Mouse (Mus musculus) intestine, embryonic 15.5 days (tissue): ENCODE data around the gene Rab3il1. TPM values are rescaled to one million over a fixed set of nuclear protein-coding genes. Genes with fewer than 3 reads are reported as not detected.

Experiments used
- ATAC-seq: fragments of 200-750 bp; cut with Nextera tagmentation; 2 replicates; pipeline ENCODE4 v1.8.0; 2017; ENCODE audit warnings: moderate TSS enrichment, moderate library complexity
- H3K27ac ChIP-seq: fragments of 300-500 bp; sonication (generic); 2 replicates; pipeline ENCODE4 v1.5.1; 2015; ENCODE audit warnings: mild to moderate bottlenecking, inconsistent platforms
- H3K27me3 ChIP-seq: fragments of 300-500 bp; sonication (generic); replicated peaks from 2 replicates; pipeline ENCODE4 v1.6.1; 2015; ENCODE audit warnings: inconsistent platforms
- H3K36me3 ChIP-seq: fragments of 300-500 bp; sonication (generic); 2 replicates; pipeline ENCODE4 v1.6.1; 2015; ENCODE audit warnings: inconsistent platforms
- H3K4me1 ChIP-seq: fragments of 300-500 bp; sonication (generic); replicated peaks from 2 replicates; pipeline ENCODE4 v1.6.1; 2015; ENCODE audit warnings: inconsistent platforms
- H3K4me2 ChIP-seq: fragments of 300-500 bp; sonication (generic); replicated peaks from 2 replicates; pipeline ENCODE4 v1.6.1; 2015; ENCODE audit warnings: mild to moderate bottlenecking, inconsistent platforms
- H3K4me3 ChIP-seq: fragments of 300-500 bp; sonication (generic); replicated peaks from 2 replicates; pipeline ENCODE4 v1.5.1; 2015; ENCODE audit warnings: inconsistent platforms
- H3K9ac ChIP-seq: fragments of 300-500 bp; sonication (generic); 2 replicates; pipeline ENCODE4 v1.6.1; 2015; ENCODE audit warnings: inconsistent platforms
- H3K9me3 ChIP-seq: fragments of 300-500 bp; sonication (generic); 2 replicates; pipeline ENCODE4 v1.6.1; 2016; ENCODE audit warnings: inconsistent platforms
- WGBS: fragments of 180-500 bp; shearing (Covaris S2); methylation state at CpG from one replicate; pipeline ENCODE4 v1.1.7; 2015; 5-methylcytosine and 5-hydroxymethylcytosine counted together
- polyA plus RNA-seq: library from polyadenylated mRNA; unstranded; fragments of >200 nt; fragmentation: Nextera tagmentation; extraction: Ambion mirVana; gene quantifications from 2 replicates; pipeline ENCODE4 v1.2.1, GENCODE M21; 2015

Gene Rab3il1
- polyA plus RNA-seq, 1 experiment from 2014 or later: 34.7 TPM

GRCm38 (mm10) chr19:9998736-9999486 is 2.6 kb upstream of the Rab3il1 start:
- Histone ChIP-seq H3K9ac (no peak overlapping the region), H3K4me3 (no peak overlapping the region), H3K36me3 (no peaks in the 10 kb centered on the region), H3K27me3 (no peaks in the 10 kb centered on the region), H3K4me1 (no peaks in the 10 kb centered on the region), H3K9me3 (no peaks in the 10 kb centered on the region), H3K27ac (no peak overlapping the region), H3K4me2 (no peak overlapping the region)
- ATAC-seq: no peak
- WGBS: 62% methylated on average over 13 of the region's 13 CpGs

GRCm38 (mm10) chr19:10000330-10000729 is 1.1 kb upstream of the Rab3il1 start:
- Histone ChIP-seq H3K4me1 (no peaks in the 10 kb centered on the region), H3K4me3 (no peak overlapping the region), H3K4me2 (no peak overlapping the region), H3K9ac (no peak overlapping the region), H3K9me3 (no peaks in the 10 kb centered on the region), H3K27ac (no peak overlapping the region), H3K36me3 (no peaks in the 10 kb centered on the region), H3K27me3 (no peaks in the 10 kb centered on the region)
- WGBS: 19% methylated on average over 3 of the region's 3 CpGs
- peak; percentile 68 for ATAC-seq

GRCm38 (mm10) chr19:10003696-10004095 is 2.2 kb downstream of the Rab3il1 start:
- Histone ChIP-seq H3K4me1 (no peaks in the 10 kb centered on the region), H3K36me3 (no peaks in the 10 kb centered on the region), H3K4me2 (no peak overlapping the region), H3K27ac (no peak overlapping the region), H3K9me3 (no peaks in the 10 kb centered on the region), H3K27me3 (no peaks in the 10 kb centered on the region), H3K4me3 (no peak overlapping the region), H3K9ac (no peak overlapping the region)
- WGBS: 100% methylated on average over 1 of the region's 1 CpGs
- no peak for ATAC-seq

- WGBS: 88% methylated on average over 1 of the region's 1 CpGs
- Histone ChIP-seq H3K4me2 (no peak overlapping the region), H3K36me3 (no peaks in the 10 kb centered on the region), H3K27me3 (no peaks in the 10 kb centered on the region), H3K9ac (no peak overlapping the region), H3K9me3 (no peaks in the 10 kb centered on the region), H3K4me3 (no peak overlapping the region), H3K4me1 (peaks cover 28% of the 10 kb centered on the region), H3K27ac (no peak overlapping the region)
- no peak for ATAC-seq
These were observed 9.9 kb downstream of the Rab3il1 start for GRCm38 (mm10) chr19:10011408-10011807.

- 17% methylated on average over 6 of the region's 6 CpGs for WGBS
- Histone ChIP-seq H3K27ac (peak overlapping the region; percentile 91), H3K4me3 (no peak overlapping the region), H3K36me3 (no peaks in the 10 kb centered on the region), H3K9ac (peak overlapping the region; percentile 26; the same call in 1 of the 2 replicates), H3K4me2 (peak overlapping the region; percentile 7; the same call in 1 of the 2 replicates), H3K4me1 (peaks cover 31% of the 10 kb centered on the region), H3K27me3 (no peaks in the 10 kb centered on the region), H3K9me3 (no peaks in the 10 kb centered on the region)
- ATAC-seq: peak; percentile 29
These were observed 11.4 kb downstream of the Rab3il1 start for GRCm38 (mm10) chr19:10012827-10013278.

GRCm38 (mm10) chr19:10013348-10013747 is 11.9 kb downstream of the Rab3il1 start:
- Histone ChIP-seq H3K27ac (peak overlapping the region; percentile 91), H3K9ac (no peak overlapping the region), H3K4me2 (peak overlapping the region; percentile 7; the same call in 1 of the 2 replicates), H3K9me3 (no peaks in the 10 kb centered on the region), H3K4me3 (no peak overlapping the region), H3K4me1 (peaks cover 33% of the 10 kb centered on the region), H3K36me3 (no peaks in the 10 kb centered on the region), H3K27me3 (no peaks in the 10 kb centered on the region)
- 30% methylated on average over 3 of the region's 3 CpGs for WGBS
- no peak for ATAC-seq

- H3K27ac ChIP-seq: peak overlapping the region; percentile 91
- ATAC-seq: no peak
- H3K4me2 ChIP-seq: 0 out of 2 replicates have a peak overlapping the region, but pooled peaks have one; percentile 5
- H3K27me3 ChIP-seq: no peaks in the 10 kb centered on the region
- peaks cover 37% of the 10 kb centered on the region for H3K4me1 ChIP-seq
- H3K9me3 ChIP-seq: no peaks in the 10 kb centered on the region
- no peak overlapping the region for H3K4me3 ChIP-seq
- no peak overlapping the region for H3K9ac ChIP-seq
- 20% methylated on average over 5 of the region's 5 CpGs for WGBS
- H3K36me3 ChIP-seq: no peaks in the 10 kb centered on the region
These were observed 12.4 kb downstream of the Rab3il1 start for GRCm38 (mm10) chr19:10013913-10014312.

- WGBS: 64% methylated on average over 13 of the region's 13 CpGs
- H3K27ac ChIP-seq: no peak overlapping the region
- no peak overlapping the region for H3K4me3 ChIP-seq
- H3K4me1 ChIP-seq: peaks cover 44% of the 10 kb centered on the region
- H3K27me3 ChIP-seq: no peaks in the 10 kb centered on the region
- ATAC-seq: peak; percentile 51
- H3K4me2 ChIP-seq: peak overlapping the region; percentile 52
- H3K36me3 ChIP-seq: no peaks in the 10 kb centered on the region
- H3K9ac ChIP-seq: no peak overlapping the region
- H3K9me3 ChIP-seq: no peaks in the 10 kb centered on the region
These were observed 13.4 kb downstream of the Rab3il1 start for GRCm38 (mm10) chr19:10014824-10015223.

- H3K4me3 ChIP-seq: no peak overlapping the region
- peak overlapping the region; percentile 52 for H3K4me2 ChIP-seq
- no peaks in the 10 kb centered on the region for H3K9me3 ChIP-seq
- 67% methylated on average over 4 of the region's 4 CpGs for WGBS
- no peak for ATAC-seq
- H3K27me3 ChIP-seq: no peaks in the 10 kb centered on the region
- no peak overlapping the region for H3K9ac ChIP-seq
- H3K4me1 ChIP-seq: peaks cover 44% of the 10 kb centered on the region
- H3K36me3 ChIP-seq: no peaks in the 10 kb centered on the region
- no peak overlapping the region for H3K27ac ChIP-seq
These were observed 14.0 kb downstream of the Rab3il1 start for GRCm38 (mm10) chr19:10015442-10015841.

- 74% methylated on average over 4 of the region's 4 CpGs for WGBS
- no peak overlapping the region for H3K27ac ChIP-seq
These were observed 14.7 kb downstream of the Rab3il1 start for GRCm38 (mm10) chr19:10016151-10016550.

GRCm38 (mm10) chr19:10017637-10018526 is 16.4 kb downstream of the Rab3il1 start:
- H3K27ac ChIP-seq: 0 out of 2 replicates have a peak overlapping the region, but pooled peaks have one; percentile 9
- peak overlapping the region; percentile 57 for H3K4me3 ChIP-seq

More at GRCm38 (mm10) chr19:10016151-10016550, 14.7 kb downstream of the Rab3il1 start:
- no peaks in the 10 kb centered on the region for H3K27me3 ChIP-seq
- no peaks in the 10 kb centered on the region for H3K36me3 ChIP-seq
- ATAC-seq: no peak
- H3K4me1 ChIP-seq: peaks cover 44% of the 10 kb centered on the region
- no peak overlapping the region for H3K4me2 ChIP-seq
- no peak overlapping the region for H3K9ac ChIP-seq
- H3K4me3 ChIP-seq: no peak overlapping the region
- no peaks in the 10 kb centered on the region for H3K9me3 ChIP-seq

GRCm38 (mm10) chr19:10018527-10018818 is 17.0 kb downstream of the Rab3il1 start:
- 1% methylated on average over 3 of the region's 3 CpGs for WGBS
- Histone ChIP-seq H3K4me3 (peak overlapping the region; percentile 57), H3K27ac (0 out of 2 replicates have a peak overlapping the region, but pooled peaks have one; percentile 9), H3K27me3 (no peaks in the 10 kb centered on the region), H3K9me3 (no peaks in the 10 kb centered on the region), H3K4me1 (peaks cover 46% of the 10 kb centered on the region), H3K36me3 (no peaks in the 10 kb centered on the region), H3K4me2 (peak overlapping the region; percentile 88), H3K9ac (peak overlapping the region; percentile 72)
- ATAC-seq: no peak

More at GRCm38 (mm10) chr19:10017637-10018526, 16.4 kb downstream of the Rab3il1 start:
- H3K9ac ChIP-seq: peak overlapping the region; percentile 72
- whole genome bisulfite sequencing: 8% methylated on average over 44 of the region's 44 CpGs
- H3K36me3 ChIP-seq: no peaks in the 10 kb centered on the region
- H3K27me3 ChIP-seq: no peaks in the 10 kb centered on the region
- ATAC-seq: peak; percentile 96
- peaks cover 47% of the 10 kb centered on the region for H3K4me1 ChIP-seq
- no peaks in the 10 kb centered on the region for H3K9me3 ChIP-seq
- H3K4me2 ChIP-seq: peak overlapping the region; percentile 88
